Mouse (Mus musculus): ENCODE data around the gene Vps26c. TPM values are rescaled to one million over a fixed set of nuclear protein-coding genes. Genes with fewer than 3 reads are reported as not detected.
A peak's percentile ranks its signal among the peaks of the same experiment; 100 is the strongest.

The Vps26c gene
- polyA plus RNA-seq (2016; fragmentation: Nextera tagmentation; extraction: Ambion mirVana), result 53.2 and 57.9 TPM in 2 replicates

GRCm38 (mm10) chr16:94526344-94527151, at the start of gene Vps26c:
Vps26c (minus strand) TSS chr16:94526830.
- peak; percentile 98 for DNase-seq (ENCODE audit: low spot score)
- no peaks in the 10 kb centered on the region for H3K9me3 ChIP-seq (replicated peaks)
- H3K36me3 ChIP-seq, result no peaks in the 10 kb centered on the region
- H3K27ac ChIP-seq, result peak within 1 kb of the TSS; percentile 95
- H3K4me1 ChIP-seq, result peaks cover 24% of the 10 kb centered on the region
- peak within 1 kb of the TSS; percentile 88 for H3K4me3 ChIP-seq
- no peaks in the 10 kb centered on the region for H3K27me3 ChIP-seq (ENCODE audit: low read depth, poor library complexity, severe bottlenecking)
- under 1% methylated on average over 93 of the region's 93 CpGs for WGBS

- Histone ChIP-seq H3K4me1 (peaks cover 38% of the 10 kb centered on the region), H3K36me3 (no peaks in the 10 kb centered on the region), H3K27ac (no peak overlapping the region), H3K9me3 (replicated peaks) (no peaks in the 10 kb centered on the region), H3K27me3 (ENCODE audit: low read depth, poor library complexity, severe bottlenecking) (no peaks in the 10 kb centered on the region), H3K4me3 (no peak overlapping the region)
- DNase-seq (ENCODE audit: low spot score), result no peak
- WGBS, result 78% methylated on average over 5 of the region's 5 CpGs
Measured at GRCm38 (mm10) chr16:94575757-94576156, 49.1 kb upstream of the Vps26c start.

GRCm38 (mm10) chr16:94574718-94575094, 48.1 kb upstream of the Vps26c start:
- H3K4me1 ChIP-seq, result peaks cover 37% of the 10 kb centered on the region
- H3K4me3 ChIP-seq, result no peak overlapping the region
- no peaks in the 10 kb centered on the region for H3K36me3 ChIP-seq
- no peak for DNase-seq (ENCODE audit: low spot score)
- no peaks in the 10 kb centered on the region for H3K9me3 ChIP-seq (replicated peaks)
- no peak overlapping the region for H3K27ac ChIP-seq
- no peaks in the 10 kb centered on the region for H3K27me3 ChIP-seq (ENCODE audit: low read depth, poor library complexity, severe bottlenecking)

GRCm38 (mm10) chr16:94574025-94574717, 47.5 kb upstream of the Vps26c start:
- H3K27ac ChIP-seq, result no peak overlapping the region
- WGBS, result 93% methylated on average over 3 of the region's 3 CpGs
- no peaks in the 10 kb centered on the region for H3K36me3 ChIP-seq
- no peaks in the 10 kb centered on the region for H3K9me3 ChIP-seq (replicated peaks)
- H3K4me3 ChIP-seq, result no peak overlapping the region
- DNase-seq (ENCODE audit: low spot score), result no peak
- H3K4me1 ChIP-seq, result peaks cover 37% of the 10 kb centered on the region
- no peaks in the 10 kb centered on the region for H3K27me3 ChIP-seq (ENCODE audit: low read depth, poor library complexity, severe bottlenecking)

GRCm38 (mm10) chr16:94572422-94572821, 45.8 kb upstream of the Vps26c start:
- H3K4me1 ChIP-seq, result peaks cover 41% of the 10 kb centered on the region
- 56% methylated on average over 2 of the region's 2 CpGs for WGBS

GRCm38 (mm10) chr16:94571111-94571993, 44.7 kb upstream of the Vps26c start:
- Histone ChIP-seq H3K4me1 (peaks cover 34% of the 10 kb centered on the region), H3K27me3 (ENCODE audit: low read depth, poor library complexity, severe bottlenecking) (no peaks in the 10 kb centered on the region), H3K27ac (peak overlapping the region; percentile 100), H3K36me3 (no peaks in the 10 kb centered on the region), H3K4me3 (peak overlapping the region; percentile 99), H3K9me3 (replicated peaks) (no peaks in the 10 kb centered on the region)
- WGBS, result 37% methylated on average over 10 of the region's 10 CpGs
- DNase-seq (ENCODE audit: low spot score), result no peak

More at GRCm38 (mm10) chr16:94572422-94572821, 45.8 kb upstream of the Vps26c start:
- Histone ChIP-seq H3K27ac (no peak overlapping the region), H3K9me3 (replicated peaks) (no peaks in the 10 kb centered on the region), H3K36me3 (no peaks in the 10 kb centered on the region), H3K4me3 (peak overlapping the region; percentile 99; the same call in 1 of the 2 replicates), H3K27me3 (ENCODE audit: low read depth, poor library complexity, severe bottlenecking) (no peaks in the 10 kb centered on the region)
- DNase-seq (ENCODE audit: low spot score), result no peak

GRCm38 (mm10) chr16:94570361-94571041, 43.9 kb upstream of the Vps26c start:
- WGBS, result under 1% methylated on average over 82 of the region's 88 CpGs

GRCm38 (mm10) chr16:94569229-94570176, 42.9 kb upstream of the Vps26c start, which contains the start of gene Dyrk1a:
Dyrk1a (plus strand) TSS chr16:94570010.
- whole genome bisulfite sequencing, result under 1% methylated on average over 116 of the region's 133 CpGs
- Histone ChIP-seq H3K36me3 (no peaks in the 10 kb centered on the region), H3K27me3 (ENCODE audit: low read depth, poor library complexity, severe bottlenecking) (no peaks in the 10 kb centered on the region), H3K4me1 (peaks cover 22% of the 10 kb centered on the region), H3K4me3 (peak within 1 kb of the TSS; percentile 99), H3K9me3 (replicated peaks) (no peaks in the 10 kb centered on the region), H3K27ac (peak within 1 kb of the TSS; percentile 100)
- peak; percentile 99 for DNase-seq (ENCODE audit: low spot score)

More at GRCm38 (mm10) chr16:94570361-94571041, 43.9 kb upstream of the Vps26c start:
- Histone ChIP-seq H3K9me3 (replicated peaks) (no peaks in the 10 kb centered on the region), H3K27ac (peak overlapping the region; percentile 100), H3K27me3 (ENCODE audit: low read depth, poor library complexity, severe bottlenecking) (no peaks in the 10 kb centered on the region), H3K36me3 (no peaks in the 10 kb centered on the region), H3K4me3 (peak overlapping the region; percentile 99), H3K4me1 (peaks cover 26% of the 10 kb centered on the region)
- DNase-seq (ENCODE audit: low spot score), result peak; percentile 71

GRCm38 (mm10) chr16:94568335-94569228, 42.0 kb upstream of the Vps26c start:
- WGBS, result 3% methylated on average over 52 of the region's 53 CpGs
- DNase-seq (ENCODE audit: low spot score), result peak; percentile 87
- peaks cover 20% of the 10 kb centered on the region for H3K4me1 ChIP-seq
- peak overlapping the region; percentile 99 for H3K4me3 ChIP-seq
- H3K36me3 ChIP-seq, result no peaks in the 10 kb centered on the region
- peak overlapping the region; percentile 100 for H3K27ac ChIP-seq
- no peaks in the 10 kb centered on the region for H3K27me3 ChIP-seq (ENCODE audit: low read depth, poor library complexity, severe bottlenecking)
- no peaks in the 10 kb centered on the region for H3K9me3 ChIP-seq (replicated peaks)

- H3K27me3 ChIP-seq (ENCODE audit: low read depth, poor library complexity, severe bottlenecking), result no peaks in the 10 kb centered on the region
- H3K9me3 ChIP-seq (replicated peaks), result no peaks in the 10 kb centered on the region
- no peaks in the 10 kb centered on the region for H3K36me3 ChIP-seq
- H3K4me3 ChIP-seq, result no peak overlapping the region
- H3K27ac ChIP-seq, result no peak overlapping the region
- peaks cover 20% of the 10 kb centered on the region for H3K4me1 ChIP-seq
- WGBS, result 80% methylated on average over 5 of the region's 5 CpGs
- DNase-seq (ENCODE audit: low spot score), result no peak
Measured at GRCm38 (mm10) chr16:94567751-94568150, 41.1 kb upstream of the Vps26c start.

Data from limb, embryonic 10.5 days (tissue).